Mouse (Mus musculus): ENCODE results near the gene Krtap19-4. TPM values are rescaled to one million over a fixed set of nuclear protein-coding genes. Genes with fewer than 3 reads are reported as not detected.

The Krtap19-4 gene
- polyA plus RNA-seq (2017; shearing (Covaris generic)) = not detected

DNA sequence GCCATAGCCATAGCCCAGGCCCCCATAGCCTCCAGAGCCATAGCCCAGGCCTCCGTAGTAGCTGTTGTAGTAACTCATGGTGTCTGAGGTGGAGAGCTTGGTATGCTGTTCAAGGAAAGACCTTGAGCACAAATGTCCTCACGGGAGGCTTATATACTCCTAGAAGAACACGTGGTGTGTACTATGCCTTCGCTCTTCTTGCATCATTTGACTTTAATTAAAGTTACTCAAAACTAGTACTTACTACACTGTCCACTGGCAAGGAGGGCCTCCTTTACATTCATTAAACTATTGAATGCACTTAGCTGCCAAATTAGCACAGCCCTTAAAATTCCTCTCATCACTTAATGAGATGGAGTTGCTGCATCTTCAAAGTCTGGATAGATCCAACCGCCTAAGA, at the start of gene Krtap19-4:
TSS of gene Krtap19-4 (minus strand) at position 101 of the 400 bp plus-strand sequence.

DNA sequence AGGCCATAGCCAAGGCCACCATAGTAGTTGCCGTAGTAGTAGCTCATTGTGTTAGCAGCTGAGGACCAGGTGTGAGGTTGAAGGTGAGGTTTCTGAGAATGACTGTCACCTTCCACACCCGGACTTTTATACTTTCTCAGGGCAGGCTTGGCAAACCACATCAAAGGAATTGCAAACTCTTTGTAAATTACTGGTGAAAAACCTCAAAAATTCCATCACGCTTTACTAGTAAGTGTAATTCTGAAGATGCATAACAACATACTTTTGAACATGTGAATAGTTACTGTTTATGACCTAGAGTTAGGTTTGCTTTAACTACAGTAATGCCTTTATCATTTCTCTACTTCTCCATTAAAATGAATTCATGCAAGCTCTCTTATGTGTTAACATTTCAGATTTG, 47.3 kb upstream of the Krtap19-4 start, which contains the start of gene Krtap19-9b:
TSS of gene Krtap19-9b (minus strand) at position 101 of the 400 bp plus-strand sequence.

DNA sequence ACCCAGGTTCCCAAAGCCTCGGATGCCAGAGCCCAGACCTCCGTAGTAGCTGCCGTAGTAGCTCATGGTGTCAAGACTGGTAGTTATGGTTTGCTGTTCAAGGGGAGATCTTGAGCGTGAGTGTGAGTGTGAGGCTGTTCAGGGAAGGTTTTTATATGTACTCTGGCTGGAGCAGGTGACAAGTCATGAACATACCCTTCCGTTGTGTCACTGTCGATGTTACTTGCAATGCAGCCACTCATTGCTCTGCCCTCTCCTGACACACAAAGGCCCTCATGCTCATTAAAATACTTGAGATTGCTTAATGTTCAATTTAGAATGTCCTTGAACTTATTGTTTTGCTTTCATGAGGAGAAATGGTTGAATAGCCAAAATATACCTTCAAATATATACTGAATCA, 11.5 kb upstream of the Krtap19-4 start, which contains the start of gene Krtap19-5:
TSS of gene Krtap19-5 (minus strand) at position 101 of the 400 bp plus-strand sequence.

DNA sequence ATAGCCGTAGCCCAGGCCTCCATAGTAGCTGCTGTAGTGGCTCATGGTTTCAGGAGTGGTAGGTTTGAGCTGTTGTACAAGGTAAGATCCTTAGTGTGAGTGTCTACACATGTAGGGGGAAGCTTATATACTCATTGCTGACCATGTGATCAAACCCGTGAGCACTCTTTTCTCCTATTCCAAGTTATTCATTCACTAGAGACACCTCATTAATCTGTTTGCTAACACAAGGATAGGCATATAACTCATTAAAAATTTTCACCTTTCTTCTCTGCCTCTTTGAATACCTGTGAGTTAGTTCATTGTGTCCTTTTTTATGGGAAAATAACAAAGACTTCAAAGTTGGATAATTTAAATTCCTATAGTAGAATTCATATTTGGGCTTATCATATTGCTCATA, 7.0 kb downstream of the Krtap19-4 start, which contains the start of gene Krtap19-3:
TSS of gene Krtap19-3 (minus strand) at position 101 of the 400 bp plus-strand sequence.

DNA sequence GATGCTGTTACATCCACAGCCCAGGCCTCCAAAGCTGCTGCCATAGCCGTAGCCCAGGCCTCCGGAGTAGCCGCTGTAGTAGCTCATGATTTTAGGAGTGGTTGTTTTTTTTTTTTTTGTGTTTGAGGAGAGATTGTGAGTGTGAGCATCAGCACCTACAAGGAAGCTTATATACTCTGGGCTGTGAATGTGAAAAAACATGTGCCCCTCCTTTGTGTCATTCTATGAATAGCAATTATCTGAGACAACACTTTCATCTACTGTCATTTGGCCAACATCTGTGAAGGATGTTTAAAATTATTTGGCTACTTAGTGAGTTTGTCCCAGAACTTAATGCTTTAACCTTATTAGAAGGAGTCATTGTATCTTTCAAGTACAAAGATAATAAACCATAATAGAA, 10.7 kb downstream of the Krtap19-4 start, which contains the start of gene Krtap19-2:
TSS of gene Krtap19-2 (minus strand) at position 101 of the 400 bp plus-strand sequence.

DNA sequence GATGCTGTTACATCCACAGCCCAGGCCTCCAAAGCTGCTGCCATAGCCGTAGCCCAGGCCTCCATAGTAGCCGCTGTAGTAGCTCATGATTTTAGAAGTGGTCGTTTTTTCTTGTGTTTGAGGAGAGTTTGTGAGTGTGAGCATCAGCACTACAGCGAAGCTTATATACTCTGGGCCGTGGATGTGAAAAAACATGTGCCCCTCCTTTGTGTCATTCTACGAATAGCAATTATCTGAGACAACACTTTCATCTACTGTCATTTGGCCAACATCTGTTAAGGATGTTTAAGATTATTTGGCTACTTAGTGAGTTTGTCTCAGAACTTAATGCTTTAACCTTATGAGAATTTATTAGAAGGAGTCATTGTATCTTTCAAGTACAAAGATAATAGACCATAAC, 15.6 kb downstream of the Krtap19-4 start, which contains the start of gene Krtap19-1:
TSS of gene Krtap19-1 (minus strand) at position 101 of the 400 bp plus-strand sequence.

Other genes starting within 250 kb of the Krtap19-4 start
- gene Krtap26-1, start 237.3 kb downstream of the Krtap19-4 start, polyA plus RNA-seq (2017; shearing (Covaris generic)) = not detected
- not detected for gene Krtap27-1, start 213.4 kb downstream of the Krtap19-4 start, polyA plus RNA-seq (2017; shearing (Covaris generic))
- not detected for gene 2310061N02Rik, start 177.1 kb downstream of the Krtap19-4 start, polyA plus RNA-seq (2017; shearing (Covaris generic))
- gene Krtap13-1, start 156.2 kb downstream of the Krtap19-4 start, polyA plus RNA-seq (2017; shearing (Covaris generic)) = not detected
- not detected for gene Krtap13, start 133.5 kb downstream of the Krtap19-4 start, polyA plus RNA-seq (2017; shearing (Covaris generic))
- not detected for gene 2310034C09Rik, start 126.2 kb downstream of the Krtap19-4 start, polyA plus RNA-seq (2017; shearing (Covaris generic))
- not detected for gene 2310057N15Rik, start 110.9 kb downstream of the Krtap19-4 start, polyA plus RNA-seq (2017; shearing (Covaris generic))
- gene Gm5965, start 107.2 kb downstream of the Krtap19-4 start, polyA plus RNA-seq (2017; shearing (Covaris generic)) = not detected
- not detected for gene Gm20741, start 72.9 kb downstream of the Krtap19-4 start, polyA plus RNA-seq (2017; shearing (Covaris generic))
- gene Krtap15, start 64.9 kb downstream of the Krtap19-4 start, polyA plus RNA-seq (2017; shearing (Covaris generic)) = not detected
- gene Krtap14, start 58.9 kb downstream of the Krtap19-4 start, polyA plus RNA-seq (2017; shearing (Covaris generic)) = not detected
- gene Krtap19-1, start 15.7 kb downstream of the Krtap19-4 start, polyA plus RNA-seq (2017; shearing (Covaris generic)) = not detected
- not detected for gene Krtap19-2, start 10.8 kb downstream of the Krtap19-4 start, polyA plus RNA-seq (2017; shearing (Covaris generic))
- gene Krtap19-3, start 7.1 kb downstream of the Krtap19-4 start, polyA plus RNA-seq (2017; shearing (Covaris generic)) = not detected
- gene Krtap19-5, start 11.4 kb upstream of the Krtap19-4 start, polyA plus RNA-seq (2017; shearing (Covaris generic)) = not detected
- gene Krtap19-9b, start 47.2 kb upstream of the Krtap19-4 start, polyA plus RNA-seq (2017; shearing (Covaris generic)) = not detected
- not detected for gene Krtap16-3, start 77.8 kb upstream of the Krtap19-4 start, polyA plus RNA-seq (2017; shearing (Covaris generic))
- gene Krtap22-2, start 125.7 kb upstream of the Krtap19-4 start, polyA plus RNA-seq (2017; shearing (Covaris generic)) = not detected
- not detected for gene Gm10229, start 130.2 kb upstream of the Krtap19-4 start, polyA plus RNA-seq (2017; shearing (Covaris generic))
- not detected for gene Krtap6-1, start 146.6 kb upstream of the Krtap19-4 start, polyA plus RNA-seq (2017; shearing (Covaris generic))
- gene Gm10228, start 156.4 kb upstream of the Krtap19-4 start, polyA plus RNA-seq (2017; shearing (Covaris generic)) = not detected
- not detected for gene Krtap6-5, start 162.8 kb upstream of the Krtap19-4 start, polyA plus RNA-seq (2017; shearing (Covaris generic))
- gene 1110025L11Rik, start 178.9 kb upstream of the Krtap19-4 start, polyA plus RNA-seq (2017; shearing (Covaris generic)) = not detected
- gene Krtap6-3, start 198.9 kb upstream of the Krtap19-4 start, polyA plus RNA-seq (2017; shearing (Covaris generic)) = not detected

Measured in inflammation-experienced regulatory T-cells, adult 16 weeks (primary cell).